Mouse (Mus musculus) lung, adult 2 months (tissue): ENCODE results near the gene Lrrc74b.

Experiments used
- CTCF ChIP-seq: fragments of 200-500 bp; IDR thresholded peaks from 2 replicates; pipeline ENCODE4 v1.5.1; 2011; ENCODE audit warnings: mild to moderate bottlenecking, low read length, control low read depth; ENCODE audit not compliant: insufficient read depth
- POLR2A ChIP-seq: fragments of 200-500 bp; IDR thresholded peaks from 2 replicates; pipeline ENCODE4 v1.6.1; 2011; ENCODE audit warnings: low read depth, mild to moderate bottlenecking, control low read depth, low read length, borderline replicate concordance; ENCODE audit errors: extremely low read depth

DNA sequence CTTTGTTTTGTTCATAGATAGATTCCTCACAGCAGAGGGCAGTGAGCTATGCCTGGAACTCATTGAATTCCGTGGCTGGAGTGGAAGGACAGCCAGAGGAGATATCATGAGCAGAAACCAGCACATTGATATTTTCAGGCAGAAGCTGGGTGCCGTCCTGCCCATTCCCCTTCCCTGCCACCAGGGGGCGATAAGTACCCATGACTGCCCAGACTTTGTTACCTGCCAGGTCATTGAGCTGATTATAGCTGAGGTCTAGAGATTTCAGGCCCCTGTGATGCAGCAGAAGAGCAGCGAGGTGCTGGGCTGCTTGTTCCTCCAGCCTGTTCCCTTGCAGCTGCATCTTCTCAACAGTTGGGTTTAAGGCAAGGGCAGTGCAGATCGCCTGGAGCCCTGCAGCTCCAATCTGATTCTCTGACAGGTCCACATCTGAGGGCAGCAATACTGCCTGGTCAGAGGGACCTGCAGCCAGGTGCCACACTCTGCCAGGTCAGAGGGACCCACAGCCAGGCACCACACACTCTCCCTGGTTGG, 3.0 kb downstream of the Lrrc74b start:
- TF ChIP-seq POLR2A = no peak
- peak; percentile 96 for TF ChIP-seq CTCF
